Mouse (Mus musculus) liver, adult 2 months (tissue): ENCODE results near the gene Mettl24.

Experiments
- CTCF ChIP-seq: fragments of 200-500 bp; IDR thresholded peaks from 2 replicates; pipeline ENCODE4 v1.5.1; 2011; ENCODE audit warnings: low read depth, low read length, control low read depth
- POLR2A ChIP-seq: fragments of 200-500 bp; IDR thresholded peaks from 2 replicates; pipeline ENCODE4 v1.6.1; 2011; ENCODE audit warnings: low read length, control low read depth; ENCODE audit not compliant: insufficient read depth; ENCODE audit errors: extremely low read depth

GRCm38 (mm10) chr10:40772266-40772665 lies 89.2 kb downstream of the Mettl24 start:
- TF ChIP-seq POLR2A = no peak
- no peak for TF ChIP-seq CTCF
